Mouse (Mus musculus) CH12F3 (cell line): Measurements from ENCODE around the gene Dhcr7.

Experiments
- in situ Hi-C: fragments of 300-500 bp; cut with MboI; formaldehyde crosslinking; loops from 2 replicates; pipeline ENCODE4 v1.14.3; 2020; ENCODE audit warnings: low sequenced_read_pairs

Gene Dhcr7

GRCm38 (mm10) chr7:143832611-143833010 lies 9.7 kb downstream of the Dhcr7 start:
- in situ Hi-C loops, result loop anchor here (10.0 kb wide), 1 partner anchor 72 kb away; no protein-coding TSS in a partner anchor

GRCm38 (mm10) chr7:143833581-143834190 lies 10.7 kb downstream of the Dhcr7 start:
- in situ Hi-C loops, result loop anchor here (10.0 kb wide), 1 partner anchor 71 kb away; no protein-coding TSS in a partner anchor

- in situ Hi-C loops, result loop anchor here (10.0 kb wide), 1 partner anchor 70 kb away; no protein-coding TSS in a partner anchor
Observed at GRCm38 (mm10) chr7:143834316-143834715, 11.4 kb downstream of the Dhcr7 start.

- in situ Hi-C loops, result loop anchor here (10.0 kb wide), 1 partner anchor 70 kb away; no protein-coding TSS in a partner anchor
Observed at GRCm38 (mm10) chr7:143834972-143835371, 12.0 kb downstream of the Dhcr7 start.

- in situ Hi-C loops, result loop anchor here (10.0 kb wide), 1 partner anchor 67 kb away; no protein-coding TSS in a partner anchor
Observed at GRCm38 (mm10) chr7:143837705-143838358, 14.9 kb downstream of the Dhcr7 start.

- in situ Hi-C loops, result no loop called here
Observed at GRCm38 (mm10) chr7:143840121-143840520, 17.2 kb downstream of the Dhcr7 start.

- in situ Hi-C loops, result no loop called here
Observed at GRCm38 (mm10) chr7:143841301-143841700, 18.4 kb downstream of the Dhcr7 start.

GRCm38 (mm10) chr7:143848127-143848767 lies 25.3 kb downstream of the Dhcr7 start:
- in situ Hi-C loops, result no loop called here

- in situ Hi-C loops, result no loop called here
Observed at GRCm38 (mm10) chr7:143848768-143849482, 26.0 kb downstream of the Dhcr7 start.

- in situ Hi-C loops, result no loop called here
Observed at GRCm38 (mm10) chr7:143866538-143866937, 43.6 kb downstream of the Dhcr7 start, which contains the start of gene Gm498. Gene Gm498, plus strand, starts transcription at chr7:143866838.

- in situ Hi-C loops, result no loop called here
Observed at GRCm38 (mm10) chr7:143868874-143869273, 45.9 kb downstream of the Dhcr7 start.

- in situ Hi-C loops, result no loop called here
Observed at GRCm38 (mm10) chr7:143883717-143884116, 60.8 kb downstream of the Dhcr7 start.

- in situ Hi-C loops, result no loop called here
Observed at GRCm38 (mm10) chr7:143891146-143891545, 68.2 kb downstream of the Dhcr7 start.

- in situ Hi-C loops, result no loop called here
Observed at GRCm38 (mm10) chr7:143892361-143892760, 69.4 kb downstream of the Dhcr7 start.
